13 mouse cellular contexts compared by ENCODE assay signal in the genomic region with DNA sequence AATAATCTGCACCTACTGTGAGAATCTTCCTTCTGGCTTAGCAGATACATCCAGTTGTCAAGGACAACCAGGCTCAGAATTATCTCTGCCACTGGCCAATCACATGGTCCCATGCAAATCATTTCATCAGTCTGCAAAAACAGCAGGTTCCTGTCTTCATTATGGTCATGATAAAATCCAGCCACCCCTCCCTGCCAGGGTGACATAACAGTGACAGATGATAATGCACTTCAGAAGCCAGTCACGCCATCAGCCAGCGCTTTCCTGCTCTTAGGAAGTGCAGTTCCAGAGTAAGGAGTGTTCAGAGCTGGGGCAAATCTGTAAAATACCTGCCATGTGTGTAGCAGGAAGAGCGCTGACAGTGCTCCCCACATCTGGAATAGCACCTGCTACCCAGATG.
DNase-seq lines count a peak whose midpoint lies in the region; ATAC-seq and TF ChIP-seq lines count a peak whose summit lies in the region.
"Had no signal": no experiment of that assay in that cellular context is flagged by ENCODE, and none has a peak within 500 bp of the region (broad histone marks: within the 10 kb centered on the region; RNA-seq: fewer than 3 reads in every experiment).

No protein-coding gene starts in this region.

- no peak overlapping the region for H3K4me3 ChIP-seq in heart, adult 2 months
- no peak overlapping the region for H3K4me3 ChIP-seq in hindbrain, embryonic 13.5 days
- no peak overlapping the region for H3K4me3 ChIP-seq in midbrain, embryonic 16.5 days (ENCODE audit: low read depth, low read length)
- H3K4me3 ChIP-seq: embryonic facial prominence, embryonic 12.5 days; neural tube, embryonic 13.5 days had no signal

- 39% methylated on average over 3 of the region's 3 CpGs for WGBS in heart, adult 2 months
- 44% methylated on average over 3 of the region's 3 CpGs for WGBS in hindbrain, embryonic 13.5 days
- 59% methylated on average over 3 of the region's 3 CpGs for WGBS in midbrain, embryonic 16.5 days

- peaks cover 9% of the 10 kb centered on the region; the same call in 1 of the 2 replicates for H3K9me3 ChIP-seq in hindbrain, embryonic 13.5 days
- no peaks in the 10 kb centered on the region for H3K9me3 ChIP-seq in midbrain, embryonic 16.5 days (replicated peaks; ENCODE audit: control insufficient read depth, low read length, poor library complexity, severe bottlenecking)

- H3K27ac ChIP-seq in heart, adult 2 months: peak overlapping the region; percentile 31
- no peak overlapping the region for H3K27ac ChIP-seq in hindbrain, embryonic 13.5 days
- H3K27ac ChIP-seq in midbrain, embryonic 16.5 days (ENCODE audit: low read length): no peak overlapping the region
- H3K27ac ChIP-seq: embryonic facial prominence, embryonic 12.5 days; neural tube, embryonic 13.5 days had no signal

- 0 out of 2 replicates have a peak, but pooled peaks have one; percentile 38 for ATAC-seq in hindbrain, embryonic 13.5 days (ENCODE audit: low FRiP score)
- ATAC-seq in midbrain, embryonic 16.5 days: peak; percentile 18; the same call in 1 of the 2 replicates
- ATAC-seq: inflammation-experienced regulatory T-cells, adult 6 months had no signal

- TF ChIP-seq CTCF in heart, adult 2 months (IDR thresholded peaks at IDR 0.05): no peak

- H3K36me3 ChIP-seq in heart, adult 2 months (ENCODE audit: control insufficient read depth, insufficient read depth, low read length): peaks cover 1% of the 10 kb centered on the region; the same call in 1 of the 2 replicates
- H3K36me3 ChIP-seq in hindbrain, embryonic 13.5 days: peaks cover 21% of the 10 kb centered on the region
- peaks cover 13% of the 10 kb centered on the region for H3K36me3 ChIP-seq in midbrain, embryonic 16.5 days (ENCODE audit: control insufficient read depth, insufficient read depth, low read length)

- intact Hi-C loops in heart, adult 2 months (cut with DNase I): no loop called here
- intact Hi-C loops in heart, postnatal 36 days (cut with DNase I): loop anchor here (5.0 kb wide), 1 partner anchor 73 kb away; no protein-coding TSS in a partner anchor

- no peak overlapping the region for H3K9ac ChIP-seq in heart, adult 2 months (ENCODE audit: low read depth, low read length)
- no peak overlapping the region for H3K9ac ChIP-seq in hindbrain, embryonic 13.5 days
- no peak overlapping the region for H3K9ac ChIP-seq in midbrain, embryonic 16.5 days (ENCODE audit: low read depth, low read length)
- H3K9ac ChIP-seq: embryonic facial prominence, embryonic 12.5 days; neural tube, embryonic 13.5 days had no signal

- DNase-seq in heart, adult 2 months: peak in 1 of 2 experiments; percentile 47
- no peak for DNase-seq in heart, postnatal 36 days
- peak; percentile 31 for DNase-seq in retina, postnatal 1 day
- DNase-seq in retina, embryonic 14.5 days (ENCODE audit: low spot score): no peak
- DNase-seq in gastrocnemius, postnatal 4 days (ENCODE audit: low spot score in 2 of 2): no peak
- no peak for DNase-seq in B cell, adult 2 months
- DNase-seq: cerebellum, adult 11-12 months; thymus, adult 18-20 months had no signal

- H3K4me2 ChIP-seq in hindbrain, embryonic 13.5 days: no peak overlapping the region
- H3K4me2 ChIP-seq in midbrain, embryonic 16.5 days (ENCODE audit: low read length): no peak overlapping the region
- H3K4me2 ChIP-seq: embryonic facial prominence, embryonic 12.5 days; neural tube, embryonic 13.5 days had no signal

- H3K79me2 ChIP-seq in heart, adult 2 months (replicated peaks; ENCODE audit: control insufficient read depth, insufficient read depth, low read length): peaks cover 5% of the 10 kb centered on the region; the same call in 1 of the 2 replicates

- TF ChIP-seq POLR2A in heart, adult 2 months (IDR thresholded peaks at IDR 0.05; ENCODE audit: insufficient read depth, low read depth, low read length): 0 out of 2 replicates have a peak, but pooled peaks have one; percentile 17

- H3K4me1 ChIP-seq in heart, adult 2 months (ENCODE audit: control insufficient read depth, insufficient read depth, low read length): peaks cover 20% of the 10 kb centered on the region
- H3K4me1 ChIP-seq in hindbrain, embryonic 13.5 days (replicated peaks): peaks cover 21% of the 10 kb centered on the region
- H3K4me1 ChIP-seq in midbrain, embryonic 16.5 days (ENCODE audit: control insufficient read depth, insufficient read depth, low read length): peaks cover 3% of the 10 kb centered on the region

- no peaks in the 10 kb centered on the region for H3K27me3 ChIP-seq in heart, adult 2 months (ENCODE audit: control insufficient read depth, insufficient read depth, low read length)
- no peaks in the 10 kb centered on the region for H3K27me3 ChIP-seq in hindbrain, embryonic 13.5 days
- H3K27me3 ChIP-seq in midbrain, embryonic 16.5 days (ENCODE audit: control insufficient read depth, insufficient read depth, low read depth, low read length): no peaks in the 10 kb centered on the region
- H3K27me3 ChIP-seq: embryonic facial prominence, embryonic 12.5 days; neural tube, embryonic 13.5 days had no signal

- TF ChIP-seq EP300 in heart, adult 2 months (IDR thresholded peaks at IDR 0.05; ENCODE audit: insufficient read depth, low read depth, low read length): no peak; the same call in 1 of the 2 replicates
